In genomic region chr11:102952922-102953321, GRCm38 (mm10) we compare ENCODE assay signal across 25 mouse cellular contexts. TPM values are rescaled to one million over a fixed set of nuclear protein-coding genes. Genes with fewer than 3 reads are reported as not detected.
DNase-seq lines count a peak whose midpoint lies in the region; ATAC-seq and TF ChIP-seq lines count a peak whose summit lies in the region.
"Had no signal": no experiment of that assay in that cellular context is flagged by ENCODE, and none has a peak within 500 bp of the region (broad histone marks: within the 10 kb centered on the region; RNA-seq: fewer than 3 reads in every experiment).

No protein-coding gene starts in this region.

- H3K36me3 ChIP-seq in embryonic facial prominence, embryonic 11.5 days (replicated peaks; ENCODE audit: control insufficient read depth, insufficient read depth, low read depth, low read length) = no peaks in the 10 kb centered on the region
- no peaks in the 10 kb centered on the region for H3K36me3 ChIP-seq in embryonic facial prominence, embryonic 10.5 days (replicated peaks)
- no peaks in the 10 kb centered on the region for H3K36me3 ChIP-seq in midbrain, embryonic 10.5 days
- H3K36me3 ChIP-seq in midbrain, postnatal 0 days (ENCODE audit: insufficient read depth, low read length) = no peaks in the 10 kb centered on the region
- no peaks in the 10 kb centered on the region for H3K36me3 ChIP-seq in forebrain, embryonic 16.5 days (ENCODE audit: control insufficient read depth, insufficient read depth)
- H3K36me3 ChIP-seq in midbrain, embryonic 15.5 days (replicated peaks) = no peaks in the 10 kb centered on the region
- H3K36me3 ChIP-seq: G1E; limb, embryonic 10.5 days; neural tube, embryonic 15.5 days had no signal

- no peak for DNase-seq in embryonic facial prominence, embryonic 11.5 days (ENCODE audit: low spot score)
- DNase-seq in embryonic facial prominence, embryonic 10.5 days (ENCODE audit: low spot score) = no peak
- DNase-seq in midbrain, embryonic 10.5 days (ENCODE audit: low spot score) = peak; percentile 41
- DNase-seq in midbrain, postnatal 0 days (ENCODE audit: low spot score) = no peak
- no peak for DNase-seq in cerebellum, adult 2 months
- DNase-seq: adrenal gland, postnatal 10 days; cerebellum, postnatal 25 days; heart, postnatal 14 days; kidney, adult 18-20 months; kidney, postnatal 36 days; layer of hippocampus, adult 9-11 months; lung, adult 18-20 months; lung, postnatal 14 days; thymus, postnatal 4 days had no signal

- ATAC-seq in embryonic facial prominence, embryonic 11.5 days (replicated peaks; ENCODE audit: insufficient number of reproducible peaks, low FRiP score, low TSS enrichment, low read depth) = peak; percentile 53; the same call in 1 of the 2 replicates
- no peak for ATAC-seq in midbrain, postnatal 0 days (ENCODE audit: low FRiP score)
- 0 out of 2 replicates have a peak, but pooled peaks have one; percentile 21 for ATAC-seq in forebrain, embryonic 16.5 days
- 0 out of 2 replicates have a peak, but pooled peaks have one; percentile 28 for ATAC-seq in midbrain, embryonic 15.5 days (replicated peaks)
- no peak for ATAC-seq in granulocyte monocyte progenitor cell, adult 5-6 weeks (replicated peaks; ENCODE audit: poor library complexity, severe bottlenecking)
- ATAC-seq: activated CD4-positive, CD25-positive, alpha-beta regulatory T cell, adult 4 months had no signal

- no peak overlapping the region for H3K4me3 ChIP-seq in embryonic facial prominence, embryonic 11.5 days (ENCODE audit: low read depth, low read length)
- H3K4me3 ChIP-seq in embryonic facial prominence, embryonic 10.5 days = no peak overlapping the region
- H3K4me3 ChIP-seq in midbrain, embryonic 10.5 days = no peak overlapping the region; the same call in 1 of the 2 replicates
- H3K4me3 ChIP-seq in midbrain, postnatal 0 days (ENCODE audit: low read depth, low read length) = no peak overlapping the region
- no peak overlapping the region for H3K4me3 ChIP-seq in forebrain, embryonic 16.5 days (replicated peaks; ENCODE audit: low read length)
- H3K4me3 ChIP-seq in midbrain, embryonic 15.5 days = no peak overlapping the region
- no peak overlapping the region for H3K4me3 ChIP-seq in cerebellum, adult 2 months (replicated peaks; ENCODE audit: insufficient read depth, low read depth, low read length)
- H3K4me3 ChIP-seq: left cerebral cortex, adult 2 months; limb, embryonic 10.5 days; neural tube, embryonic 15.5 days had no signal

- no peak for TF ChIP-seq CTCF in midbrain, postnatal 0 days (IDR thresholded peaks at IDR 0.05)
- TF ChIP-seq CTCF in cerebellum, adult 2 months (IDR thresholded peaks at IDR 0.05; ENCODE audit: borderline replicate concordance, insufficient read depth, low read depth, low read length) = no peak

- H3K4me2 ChIP-seq in embryonic facial prominence, embryonic 11.5 days (ENCODE audit: low read depth, low read length) = no peak overlapping the region
- no peak overlapping the region for H3K4me2 ChIP-seq in midbrain, postnatal 0 days (ENCODE audit: low read depth, low read length, poor library complexity, severe bottlenecking)
- no peak overlapping the region for H3K4me2 ChIP-seq in forebrain, embryonic 16.5 days (ENCODE audit: low read length)
- no peak overlapping the region for H3K4me2 ChIP-seq in midbrain, embryonic 15.5 days
- H3K4me2 ChIP-seq: heart, embryonic 11.5 days; neural tube, embryonic 15.5 days had no signal

- TF ChIP-seq POLR2A in cerebellum, adult 2 months (IDR thresholded peaks at IDR 0.05; ENCODE audit: borderline replicate concordance, insufficient read depth, low read length) = no peak

- no peaks in the 10 kb centered on the region for H3K9me3 ChIP-seq in embryonic facial prominence, embryonic 11.5 days (replicated peaks; ENCODE audit: control insufficient read depth, low read length)
- no peaks in the 10 kb centered on the region for H3K9me3 ChIP-seq in embryonic facial prominence, embryonic 10.5 days
- H3K9me3 ChIP-seq in midbrain, embryonic 10.5 days (replicated peaks) = no peaks in the 10 kb centered on the region
- H3K9me3 ChIP-seq in midbrain, postnatal 0 days (ENCODE audit: low read length) = no peaks in the 10 kb centered on the region
- H3K9me3 ChIP-seq in forebrain, embryonic 16.5 days (ENCODE audit: control insufficient read depth, low read length) = no peaks in the 10 kb centered on the region
- H3K9me3 ChIP-seq in midbrain, embryonic 15.5 days = no peaks in the 10 kb centered on the region
- H3K9me3 ChIP-seq: G1E; limb, embryonic 10.5 days; neural tube, embryonic 15.5 days had no signal

- peaks cover 27% of the 10 kb centered on the region for H3K27me3 ChIP-seq in embryonic facial prominence, embryonic 11.5 days (ENCODE audit: control insufficient read depth, insufficient read depth, low read length)
- H3K27me3 ChIP-seq in embryonic facial prominence, embryonic 10.5 days (replicated peaks; ENCODE audit: low read depth, poor library complexity, severe bottlenecking) = peaks cover 89% of the 10 kb centered on the region
- H3K27me3 ChIP-seq in midbrain, embryonic 10.5 days (ENCODE audit: low read depth, poor library complexity, severe bottlenecking) = peaks cover 85% of the 10 kb centered on the region
- H3K27me3 ChIP-seq in midbrain, postnatal 0 days (ENCODE audit: insufficient read depth, low read length) = peaks cover 5% of the 10 kb centered on the region
- peaks cover 6% of the 10 kb centered on the region for H3K27me3 ChIP-seq in forebrain, embryonic 16.5 days (replicated peaks; ENCODE audit: control insufficient read depth, insufficient read depth, low read length)
- peaks cover 25% of the 10 kb centered on the region for H3K27me3 ChIP-seq in midbrain, embryonic 15.5 days (replicated peaks)
- H3K27me3 ChIP-seq in cerebellum, adult 2 months (ENCODE audit: control insufficient read depth, insufficient read depth, low read length) = no peaks in the 10 kb centered on the region

- H3K4me1 ChIP-seq in embryonic facial prominence, embryonic 11.5 days (ENCODE audit: control insufficient read depth, insufficient read depth, low read length) = no peaks in the 10 kb centered on the region
- peaks cover 25% of the 10 kb centered on the region for H3K4me1 ChIP-seq in embryonic facial prominence, embryonic 10.5 days
- H3K4me1 ChIP-seq in midbrain, embryonic 10.5 days = peaks cover 52% of the 10 kb centered on the region
- H3K4me1 ChIP-seq in midbrain, postnatal 0 days (ENCODE audit: insufficient read depth, low read length) = peaks cover 5% of the 10 kb centered on the region
- peaks cover 22% of the 10 kb centered on the region for H3K4me1 ChIP-seq in forebrain, embryonic 16.5 days (replicated peaks; ENCODE audit: control insufficient read depth, insufficient read depth, low read length)
- H3K4me1 ChIP-seq in midbrain, embryonic 15.5 days = peaks cover 33% of the 10 kb centered on the region
- no peaks in the 10 kb centered on the region for H3K4me1 ChIP-seq in cerebellum, adult 2 months (ENCODE audit: control insufficient read depth, insufficient read depth, low read length)

- WGBS in embryonic facial prominence, embryonic 11.5 days = 24% methylated on average over 6 of the region's 6 CpGs
- WGBS in embryonic facial prominence, embryonic 10.5 days = 40% methylated on average over 6 of the region's 6 CpGs
- 32% methylated on average over 6 of the region's 6 CpGs for WGBS in midbrain, embryonic 10.5 days
- 17% methylated on average over 6 of the region's 6 CpGs for WGBS in midbrain, postnatal 0 days
- 34% methylated on average over 6 of the region's 6 CpGs for WGBS in forebrain, embryonic 16.5 days
- WGBS in midbrain, embryonic 15.5 days = 11% methylated on average over 6 of the region's 6 CpGs
- WGBS in cerebellum, adult 2 months = 51% methylated on average over 6 of the region's 6 CpGs

- no peak overlapping the region for H3K9ac ChIP-seq in embryonic facial prominence, embryonic 11.5 days (replicated peaks; ENCODE audit: low read length)
- no peak overlapping the region for H3K9ac ChIP-seq in midbrain, postnatal 0 days (replicated peaks; ENCODE audit: low read length, poor library complexity, severe bottlenecking)
- no peak overlapping the region for H3K9ac ChIP-seq in forebrain, embryonic 16.5 days (replicated peaks; ENCODE audit: low read depth, low read length)
- H3K9ac ChIP-seq in midbrain, embryonic 15.5 days = no peak overlapping the region
- H3K9ac ChIP-seq: neural tube, embryonic 15.5 days had no signal

- no peak overlapping the region for H3K27ac ChIP-seq in embryonic facial prominence, embryonic 11.5 days (replicated peaks; ENCODE audit: low read depth, low read length)
- no peak overlapping the region for H3K27ac ChIP-seq in embryonic facial prominence, embryonic 10.5 days (replicated peaks)
- H3K27ac ChIP-seq in midbrain, embryonic 10.5 days (replicated peaks) = peak overlapping the region; percentile 74
- no peak overlapping the region for H3K27ac ChIP-seq in midbrain, postnatal 0 days (ENCODE audit: low read depth, low read length)
- no peak overlapping the region for H3K27ac ChIP-seq in forebrain, embryonic 16.5 days (ENCODE audit: low read length)
- H3K27ac ChIP-seq in midbrain, embryonic 15.5 days = no peak overlapping the region
- no peak overlapping the region for H3K27ac ChIP-seq in cerebellum, adult 2 months (ENCODE audit: insufficient read depth, low read length)
- H3K27ac ChIP-seq: left cerebral cortex, adult 2 months; limb, embryonic 10.5 days; neural tube, embryonic 15.5 days had no signal

RNA-seq across cellular contexts. Expression of gene C1ql1, which starts 6.4 kb away (rescaled TPM):
- 4.0 and 4.1 TPM in 2 replicates for polyA plus RNA-seq in embryonic facial prominence, embryonic 11.5 days (2014; fragmentation: Nextera tagmentation; extraction: Ambion mirVana)
- 1.5 and 2.7 TPM in 2 replicates for polyA plus RNA-seq in embryonic facial prominence, embryonic 10.5 days (2016; fragmentation: Nextera tagmentation; extraction: Ambion mirVana)
- 3.0 and 5.8 TPM in 2 replicates for polyA plus RNA-seq in midbrain, embryonic 10.5 days (2016; fragmentation: Nextera tagmentation; extraction: Ambion mirVana)
- total RNA-seq in midbrain, postnatal 0 days (2014; rRNA removed) = 45.6 and 52.8 TPM in 2 replicates
- 15.8 and 16.9 TPM in 2 replicates for polyA plus RNA-seq in midbrain, postnatal 0 days (2015; fragmentation: Nextera tagmentation; extraction: Ambion mirVana)
- polyA plus RNA-seq in forebrain, embryonic 16.5 days (2015; fragmentation: Nextera tagmentation; extraction: Ambion mirVana) = 1.4 TPM in 2 replicates
- polyA plus RNA-seq in midbrain, embryonic 15.5 days (2015; fragmentation: Nextera tagmentation; extraction: Ambion mirVana) = 11.7 and 14.0 TPM in 2 replicates
- not detected in 2 replicates for total RNA-seq in granulocyte monocyte progenitor cell, adult 5-6 weeks (2014; fragmentation: Nextera tagmentation)
- total RNA-seq in granulocyte monocyte progenitor cell, adult 5-6 weeks (2017) = not detected in 2 replicates
- polyA plus RNA-seq in cerebellum, adult 2 months (2012; rRNA removed) = 16.7 and 19.2 TPM in 2 replicates
- total RNA-seq: G1E; liver, adult 2 months; megakaryocyte, adult 5-6 weeks had no signal
- polyA plus RNA-seq: activated CD4-positive, CD25-positive, alpha-beta regulatory T cell, adult 4 months; G1E; liver, adult 2 months had no signal

RNA-seq across cellular contexts. Expression of gene Kif18b, which starts 28.0 kb away (rescaled TPM):
- polyA plus RNA-seq in embryonic facial prominence, embryonic 11.5 days (2014; fragmentation: Nextera tagmentation; extraction: Ambion mirVana) = 7.1 and 7.4 TPM in 2 replicates
- 12.1 and 13.0 TPM in 2 replicates for polyA plus RNA-seq in embryonic facial prominence, embryonic 10.5 days (2016; fragmentation: Nextera tagmentation; extraction: Ambion mirVana)
- 12.4 and 14.0 TPM in 2 replicates for polyA plus RNA-seq in midbrain, embryonic 10.5 days (2016; fragmentation: Nextera tagmentation; extraction: Ambion mirVana)
- 3.8 and 6.3 TPM in 2 replicates for total RNA-seq in midbrain, postnatal 0 days (2014; rRNA removed)
- polyA plus RNA-seq in midbrain, postnatal 0 days (2015; fragmentation: Nextera tagmentation; extraction: Ambion mirVana) = 0.46 and 0.60 TPM in 2 replicates
- polyA plus RNA-seq in forebrain, embryonic 16.5 days (2015; fragmentation: Nextera tagmentation; extraction: Ambion mirVana) = 3.0 and 4.1 TPM in 2 replicates
- 1.8 and 2.4 TPM in 2 replicates for polyA plus RNA-seq in midbrain, embryonic 15.5 days (2015; fragmentation: Nextera tagmentation; extraction: Ambion mirVana)
- 4.9 and 11.6 TPM in 2 replicates for total RNA-seq in granulocyte monocyte progenitor cell, adult 5-6 weeks (2014; fragmentation: Nextera tagmentation)
- total RNA-seq in granulocyte monocyte progenitor cell, adult 5-6 weeks (2017) = 19.9 and 22.6 TPM in 2 replicates
- 0.05 and 0.10 TPM in 2 replicates for polyA plus RNA-seq in cerebellum, adult 2 months (2012; rRNA removed)
- total RNA-seq: left cerebral cortex, adult 2 months had no signal

RNA-seq across cellular contexts. Expression of gene Gfap, which starts 52.2 kb away (rescaled TPM):
- polyA plus RNA-seq in embryonic facial prominence, embryonic 11.5 days (2014; fragmentation: Nextera tagmentation; extraction: Ambion mirVana) = 0.22 and 0.25 TPM in 2 replicates
- 0.14 and 0.16 TPM in 2 replicates for polyA plus RNA-seq in embryonic facial prominence, embryonic 10.5 days (2016; fragmentation: Nextera tagmentation; extraction: Ambion mirVana)
- 0.05 and 0.09 TPM in 2 replicates for polyA plus RNA-seq in midbrain, embryonic 10.5 days (2016; fragmentation: Nextera tagmentation; extraction: Ambion mirVana)
- 19.5 and 36.4 TPM in 2 replicates for total RNA-seq in midbrain, postnatal 0 days (2014; rRNA removed)
- 20.6 and 24.3 TPM in 2 replicates for polyA plus RNA-seq in midbrain, postnatal 0 days (2015; fragmentation: Nextera tagmentation; extraction: Ambion mirVana)
- 1.3 and 2.3 TPM in 2 replicates for polyA plus RNA-seq in forebrain, embryonic 16.5 days (2015; fragmentation: Nextera tagmentation; extraction: Ambion mirVana)
- 0.14 and 0.25 TPM in 2 replicates for polyA plus RNA-seq in midbrain, embryonic 15.5 days (2015; fragmentation: Nextera tagmentation; extraction: Ambion mirVana)
- not detected in 2 replicates for total RNA-seq in granulocyte monocyte progenitor cell, adult 5-6 weeks (2014; fragmentation: Nextera tagmentation)
- not detected in 2 replicates for total RNA-seq in granulocyte monocyte progenitor cell, adult 5-6 weeks (2017)
- polyA plus RNA-seq in cerebellum, adult 2 months (2012; rRNA removed) = 207 and 211 TPM in 2 replicates
- total RNA-seq: G1E had no signal
- polyA plus RNA-seq: activated CD4-positive, CD25-positive, alpha-beta regulatory T cell, adult 4 months; G1E had no signal

Comparison
In these comparisons a context has a peak if more than half of its experiments do, and no peak if none do; other contexts are left out.
1. ATAC-seq: peak in embryonic facial prominence, embryonic 11.5 days (single experiment), forebrain, embryonic 16.5 days (single experiment) and midbrain, embryonic 15.5 days (single experiment); none in midbrain, postnatal 0 days (single experiment) and granulocyte monocyte progenitor cell, adult 5-6 weeks (single experiment).